Mouse (Mus musculus): ENCODE results near the gene Agps.

DNA sequence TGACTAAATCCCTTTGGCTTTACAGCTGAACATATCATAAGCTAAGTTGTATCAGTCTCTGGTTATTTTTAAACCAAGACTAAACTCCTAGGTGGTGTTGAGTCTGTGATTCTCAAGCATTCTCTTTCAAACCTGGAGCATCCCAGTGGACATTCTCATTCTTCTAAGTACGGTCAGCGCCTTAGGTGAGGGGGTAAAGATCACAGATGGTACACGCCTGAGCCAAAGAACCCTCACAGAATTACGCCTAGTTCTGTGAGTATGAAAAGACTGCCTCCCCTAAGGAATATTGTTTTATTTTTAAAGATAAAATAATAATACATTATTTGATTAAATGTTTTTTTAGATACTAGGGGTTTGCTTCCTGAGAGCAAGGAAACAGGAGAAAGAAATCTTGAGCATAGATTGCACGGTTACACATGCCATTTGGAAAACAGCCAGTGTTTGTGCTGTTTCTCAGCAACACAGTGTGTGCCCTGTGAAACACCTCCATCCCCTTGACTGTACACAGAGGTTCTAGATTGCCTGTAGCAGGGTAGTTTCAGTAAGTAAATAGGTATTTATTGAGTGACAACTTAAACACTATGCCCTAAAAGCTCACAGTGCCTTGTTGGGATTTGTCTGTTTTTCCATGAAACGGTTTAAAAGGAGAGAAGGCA lies 97.9 kb downstream of the Agps start:
- TF ChIP-seq CTCF (IDR thresholded peaks at IDR 0.05; ENCODE audit: extremely low read depth, insufficient read length, insufficient replicate concordance, low read depth, low read length) (no peak), POLR2A (IDR thresholded peaks at IDR 0.05; ENCODE audit: low read depth, low read length) (no peak)
